ENCODE assay signal across 24 mouse cellular contexts in the genomic region with DNA sequence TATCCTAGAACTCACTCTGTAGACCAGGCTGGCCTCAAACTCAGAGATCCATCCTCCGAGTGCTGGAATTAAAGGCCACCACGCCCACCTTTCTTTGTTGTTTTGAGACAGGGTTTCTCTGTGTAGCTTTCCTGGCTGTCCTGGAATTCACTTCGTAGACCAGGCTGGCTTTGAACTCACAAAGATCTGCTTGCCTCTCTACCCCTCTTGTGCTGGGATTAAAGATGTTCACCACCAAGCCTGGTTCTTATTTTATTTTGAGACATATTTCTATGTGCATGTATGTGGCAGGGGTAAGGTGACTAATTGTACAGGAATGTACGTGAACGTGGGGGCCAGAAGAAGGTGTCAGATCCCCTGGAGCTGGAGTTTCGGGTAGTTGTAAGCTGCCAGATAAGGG.
"Had no signal": no experiment of that assay in that cellular context is flagged by ENCODE, and none has a peak within 500 bp of the region (broad histone marks: within the 10 kb centered on the region; RNA-seq: fewer than 3 reads in every experiment).

No protein-coding gene starts in this region.

- H3K9me3 ChIP-seq: heart, embryonic 12.5 days; hindbrain, embryonic 10.5 days; hindbrain, embryonic 12.5 days; intestine, embryonic 15.5 days; limb, embryonic 10.5 days had no signal

- H3K27me3 ChIP-seq: heart, embryonic 12.5 days; hindbrain, embryonic 12.5 days; intestine, embryonic 15.5 days; limb, embryonic 12.5 days had no signal

- DNase-seq: gastrocnemius, adult 2 months; gastrocnemius, postnatal 10 days; gastrocnemius, postnatal 25 days; heart, postnatal 14 days; heart, postnatal 36 days; kidney, adult 18-20 months; kidney, adult 8-10 months; kidney, postnatal 10 days; kidney, postnatal 25 days; kidney, postnatal 4 days had no signal

- H3K4me2 ChIP-seq: heart, embryonic 12.5 days; hindbrain, embryonic 12.5 days; hindbrain, embryonic 14.5 days; intestine, embryonic 15.5 days; limb, embryonic 12.5 days had no signal

- ATAC-seq: forebrain, embryonic 16.5 days; hindbrain, embryonic 16.5 days; inflammation-experienced regulatory T-cells, adult 6 months; intestine, embryonic 15.5 days; intestine, postnatal 0 days had no signal

- H3K36me3 ChIP-seq: heart, embryonic 12.5 days; hindbrain, embryonic 10.5 days; hindbrain, embryonic 12.5 days; intestine, embryonic 15.5 days; limb, embryonic 10.5 days; limb, embryonic 12.5 days had no signal

- H3K27ac ChIP-seq: gastrocnemius, adult 2 months; heart, adult 2 months; hindbrain, embryonic 10.5 days; hindbrain, embryonic 12.5 days; hindbrain, embryonic 14.5 days; intestine, embryonic 15.5 days; layer of hippocampus, adult 2 months; left cerebral cortex, adult 2 months; limb, embryonic 10.5 days; limb, embryonic 12.5 days had no signal

- H3K9ac ChIP-seq: heart, embryonic 12.5 days; hindbrain, embryonic 12.5 days; hindbrain, embryonic 14.5 days; intestine, embryonic 15.5 days; limb, embryonic 12.5 days had no signal

- H3K4me3 ChIP-seq: gastrocnemius, adult 2 months; heart, adult 2 months; heart, embryonic 12.5 days; hindbrain, embryonic 10.5 days; hindbrain, embryonic 12.5 days; intestine, embryonic 15.5 days; layer of hippocampus, adult 2 months; left cerebral cortex, adult 2 months; limb, embryonic 10.5 days; limb, embryonic 12.5 days had no signal
